Mouse (Mus musculus) heart, postnatal 0 days (tissue): ENCODE measurements around the gene Hmces. TPM values are rescaled to one million over a fixed set of nuclear protein-coding genes. Genes with fewer than 3 reads are reported as not detected.

ENCODE experiments used
- ATAC-seq: fragments of 200-750 bp; cut with Nextera tagmentation; 2 replicates; pipeline ENCODE4 v1.8.0; 2017; ENCODE audit warnings: low read depth, moderate number of reproducible peaks, moderate library complexity; ENCODE audit not compliant: insufficient read depth
- DNase-seq: peaks from one replicate; pipeline ENCODE4 v3.0.0-alpha.2; 2016; ENCODE audit warnings: low spot score
- H3K27ac ChIP-seq: fragments of 300-500 bp; sonication (generic); 2 replicates; pipeline ENCODE4 v1.5.1; 2014; ENCODE audit warnings: low read depth, mild to moderate bottlenecking
- H3K27me3 ChIP-seq: fragments of 300-500 bp; sonication (generic); 2 replicates; pipeline ENCODE4 v1.6.1; 2014; ENCODE audit warnings: low read length, mixed read lengths; ENCODE audit not compliant: control insufficient read depth, insufficient read depth
- H3K36me3 ChIP-seq: fragments of 300-500 bp; sonication (generic); replicated peaks from 2 replicates; pipeline ENCODE4 v1.6.1; 2014; ENCODE audit warnings: low read length, mixed read lengths; ENCODE audit not compliant: control insufficient read depth, insufficient read depth
- H3K4me1 ChIP-seq: fragments of 300-500 bp; sonication (generic); 2 replicates; pipeline ENCODE4 v1.6.1; 2014; ENCODE audit warnings: antibody characterized with exemption; ENCODE audit not compliant: control insufficient read depth, insufficient read depth
- H3K4me2 ChIP-seq: fragments of 300-500 bp; sonication (generic); 2 replicates; pipeline ENCODE4 v1.6.1; 2014; ENCODE audit warnings: low read depth, mild to moderate bottlenecking, low read length, moderate library complexity
- H3K4me3 ChIP-seq: fragments of 300-500 bp; sonication (generic); 2 replicates; pipeline ENCODE4 v1.5.1; 2014; ENCODE audit warnings: low read depth, low read length
- H3K9ac ChIP-seq: fragments of 300-500 bp; sonication (generic); replicated peaks from 2 replicates; pipeline ENCODE4 v1.6.1; 2014; ENCODE audit warnings: low read depth, low read length, mixed read lengths
- H3K9me3 ChIP-seq: fragments of 300-500 bp; sonication (generic); replicated peaks from 2 replicates; pipeline ENCODE4 v1.6.1; 2016; ENCODE audit warnings: low read length; ENCODE audit not compliant: control insufficient read depth
- CTCF ChIP-seq: IDR thresholded peaks from 2 replicates; pipeline ENCODE4 v1.5.1; 2016; ENCODE audit warnings: antibody characterized with exemption, control low read depth, low read depth
- EP300 ChIP-seq: IDR thresholded peaks from 2 replicates; pipeline ENCODE4 v1.6.1; 2016; ENCODE audit warnings: antibody characterized with exemption, low read depth
- WGBS: fragments of 180-500 bp; shearing (Covaris S2); extraction: QIAGEN DNeasy Blood & Tissue Kit; methylation state at CpG from one replicate; pipeline ENCODE4 v1.1.7; 2014; 5-methylcytosine and 5-hydroxymethylcytosine counted together
- polyA plus RNA-seq: library from polyadenylated mRNA; unstranded; fragments of >200 nt; fragmentation: Nextera tagmentation; extraction: Ambion mirVana; gene quantifications from 2 replicates; pipeline ENCODE4 v1.2.1, GENCODE M21; 2015
- total RNA-seq: library from RNA; depleted of rRNA; stranded (reverse); fragments of >200 nt; gene quantifications from 2 replicates; pipeline ENCODE4 v1.2.3, GENCODE M21; 2014; ENCODE audit warnings: low replicate concordance

The Hmces gene
- total and polyA plus RNA-seq, 2 experiments from 2014 or later: 16.2 to 40.9 TPM

DNA sequence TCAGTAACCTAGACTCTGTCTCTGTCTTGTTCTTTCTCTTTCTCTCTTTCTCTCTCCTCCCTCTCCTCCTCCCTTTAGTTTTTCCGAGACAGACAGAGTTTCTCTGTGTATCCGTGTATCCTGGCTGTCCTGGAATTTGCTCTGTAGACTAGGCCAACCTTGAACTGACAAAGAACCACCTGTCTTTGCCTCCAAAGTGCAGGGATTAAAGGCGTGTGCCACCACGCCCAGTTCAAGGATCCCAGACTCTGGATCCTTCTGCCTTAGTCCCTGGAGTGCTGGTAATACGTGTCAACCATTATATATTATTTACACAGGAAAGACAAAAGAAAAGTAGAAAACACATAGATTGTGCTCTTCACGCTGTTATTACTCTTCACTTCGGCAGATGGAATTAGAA lies 42.5 kb upstream of the Hmces start:
- WGBS: 83% methylated on average over 7 of the region's 7 CpGs
- Histone ChIP-seq H3K4me3 (no peak overlapping the region), H3K4me1 (no peaks in the 10 kb centered on the region; the same call in 1 of the 2 replicates), H3K9ac (no peak overlapping the region), H3K27me3 (no peaks in the 10 kb centered on the region), H3K9me3 (no peaks in the 10 kb centered on the region), H3K27ac (no peak overlapping the region), H3K4me2 (no peak overlapping the region), H3K36me3 (no peaks in the 10 kb centered on the region)
- TF ChIP-seq EP300 (no peak), CTCF (no peak)
- no peak for ATAC-seq
- no peak for DNase-seq

DNA sequence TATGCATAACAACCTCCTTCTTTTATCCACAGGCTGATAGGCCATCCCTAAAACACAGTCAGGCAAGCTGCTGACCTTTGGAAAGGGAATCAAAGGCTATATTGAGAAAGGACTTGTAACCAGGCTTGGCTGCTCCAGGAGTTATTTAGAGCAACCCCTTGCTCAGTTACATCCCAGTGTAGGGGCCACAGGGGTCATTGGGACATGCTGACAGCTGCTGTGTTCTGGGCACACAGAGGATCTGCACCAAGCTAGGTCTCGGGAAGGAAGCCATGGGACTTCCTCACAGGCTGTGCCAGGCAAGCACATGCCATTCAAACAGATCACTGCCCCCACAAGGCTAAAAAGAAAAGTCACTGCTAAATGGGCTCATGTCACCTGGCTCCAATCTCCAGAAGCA lies 40.6 kb upstream of the Hmces start:
- Histone ChIP-seq H3K9me3 (no peaks in the 10 kb centered on the region), H3K4me2 (no peak overlapping the region), H3K36me3 (no peaks in the 10 kb centered on the region), H3K27me3 (no peaks in the 10 kb centered on the region), H3K4me3 (no peak overlapping the region), H3K27ac (peak overlapping the region; percentile 26; the same call in 1 of the 2 replicates), H3K4me1 (no peaks in the 10 kb centered on the region; the same call in 1 of the 2 replicates), H3K9ac (0 out of 2 replicates have a peak overlapping the region, but pooled peaks have one; percentile 17)
- DNase-seq: no peak
- 9% methylated on average over 1 of the region's 1 CpGs for WGBS
- peak; percentile 31; the same call in 1 of the 2 replicates for ATAC-seq
- TF ChIP-seq EP300: no peak
- no peak for TF ChIP-seq CTCF

DNA sequence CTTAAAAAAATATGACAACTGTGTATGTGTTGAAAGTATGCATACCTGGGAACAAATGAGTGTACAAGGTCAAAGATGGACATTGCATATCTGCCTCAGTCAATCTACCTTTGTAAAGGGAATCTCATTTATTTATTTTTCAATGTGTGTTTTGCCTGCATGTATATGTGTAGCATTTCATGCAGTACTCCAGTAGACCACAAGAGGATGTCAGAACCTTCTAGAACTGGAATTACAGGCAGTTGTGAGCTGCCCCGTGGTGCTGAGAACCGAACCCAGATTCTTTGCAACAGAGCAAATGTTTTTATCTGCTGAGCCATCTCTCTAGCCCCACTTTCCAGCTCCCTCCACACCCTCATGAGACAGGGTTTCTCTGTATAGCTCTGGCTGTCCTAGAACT lies 39.8 kb upstream of the Hmces start:
- TF ChIP-seq CTCF (no peak), EP300 (no peak)
- no peak for ATAC-seq
- DNase-seq: no peak
- Histone ChIP-seq H3K4me3 (no peak overlapping the region), H3K9me3 (no peaks in the 10 kb centered on the region), H3K27ac (no peak overlapping the region), H3K36me3 (no peaks in the 10 kb centered on the region), H3K4me2 (no peak overlapping the region), H3K27me3 (no peaks in the 10 kb centered on the region), H3K4me1 (no peaks in the 10 kb centered on the region; the same call in 1 of the 2 replicates), H3K9ac (no peak overlapping the region)
- 87% methylated on average over 2 of the region's 2 CpGs for WGBS

DNA sequence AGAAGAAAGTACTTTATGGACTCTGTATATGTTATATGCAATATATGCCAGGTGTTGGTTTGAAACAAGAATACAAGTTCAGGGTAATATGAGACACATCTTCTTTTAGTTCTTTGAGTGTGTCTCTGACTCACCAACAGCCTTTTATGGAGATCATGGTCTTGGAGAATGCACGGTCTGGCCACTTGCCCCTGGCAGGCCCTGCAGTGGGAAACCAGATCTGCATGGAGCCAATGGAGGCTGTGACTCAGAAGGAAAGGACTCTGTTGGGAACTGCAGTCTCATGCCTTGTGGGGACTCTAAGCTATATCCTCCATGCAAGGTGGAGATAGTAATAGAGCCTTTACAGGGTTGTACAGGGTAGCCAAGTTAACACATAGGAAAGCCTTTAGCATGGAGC lies 38.7 kb upstream of the Hmces start:
- H3K36me3 ChIP-seq: no peaks in the 10 kb centered on the region
- 44% methylated on average over 1 of the region's 1 CpGs for WGBS
- H3K9me3 ChIP-seq: no peaks in the 10 kb centered on the region
- H3K4me1 ChIP-seq: no peaks in the 10 kb centered on the region; the same call in 1 of the 2 replicates
- no peak overlapping the region for H3K4me3 ChIP-seq
- DNase-seq (no peak), ATAC-seq (no peak; the same call in 1 of the 2 replicates)
- no peak overlapping the region for H3K27ac ChIP-seq
- H3K4me2 ChIP-seq: no peak overlapping the region
- TF ChIP-seq CTCF: no peak
- TF ChIP-seq EP300: no peak
- H3K9ac ChIP-seq: no peak overlapping the region
- no peaks in the 10 kb centered on the region for H3K27me3 ChIP-seq

DNA sequence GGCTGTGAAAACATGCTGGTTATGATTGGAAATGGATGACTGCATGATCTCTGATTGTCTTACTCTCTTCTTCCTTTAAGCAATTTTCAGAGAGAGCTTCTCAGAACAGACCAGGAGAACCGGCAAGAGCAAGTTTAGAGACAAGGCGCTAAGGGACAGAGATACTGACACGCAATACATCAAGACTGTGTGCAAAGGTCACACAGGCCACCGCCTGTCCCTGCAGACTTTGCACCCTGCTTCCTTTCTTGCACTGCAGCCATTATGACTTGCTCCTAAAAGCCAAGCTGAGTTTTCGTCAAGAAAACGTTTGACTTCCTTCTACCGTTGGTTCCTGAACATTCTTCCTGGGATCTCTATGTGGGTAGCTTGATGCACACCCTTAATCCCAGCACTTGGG lies 38.2 kb upstream of the Hmces start:
- 73% methylated on average over 7 of the region's 7 CpGs for WGBS
- no peak overlapping the region for H3K27ac ChIP-seq

DNA sequence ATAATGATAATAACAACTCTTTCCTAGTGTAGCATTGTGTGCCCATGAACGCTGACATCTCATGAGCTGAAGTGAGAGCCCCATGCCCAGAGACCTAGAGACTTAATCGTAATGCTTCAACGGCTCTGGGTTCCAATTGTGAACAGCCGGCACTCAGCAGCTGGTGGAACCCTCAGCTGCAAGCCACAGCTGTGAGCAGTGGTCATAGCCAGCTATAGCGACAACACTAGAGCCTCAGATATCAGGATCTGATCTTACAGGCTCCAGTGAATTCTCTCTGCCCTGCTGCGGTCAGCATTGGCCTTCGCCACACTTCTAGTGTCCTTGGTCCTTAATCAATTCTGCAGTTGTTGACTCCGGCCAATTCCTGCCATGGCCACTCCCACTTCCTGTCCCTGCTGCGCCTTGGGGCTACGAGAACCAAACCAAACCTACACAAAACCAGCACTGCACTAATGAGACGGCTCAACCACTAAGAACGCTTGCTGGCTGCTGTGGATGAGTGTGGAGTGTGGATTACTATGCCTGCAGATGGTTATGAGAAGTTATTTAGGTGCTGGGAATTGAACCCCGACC lies 37.6 kb upstream of the Hmces start:
- ATAC-seq (peak; percentile 53; the same call in 1 of the 2 replicates), DNase-seq (no peak)
- Histone ChIP-seq H3K4me2 (no peak overlapping the region), H3K9ac (no peak overlapping the region), H3K4me1 (no peaks in the 10 kb centered on the region; the same call in 1 of the 2 replicates), H3K4me3 (no peak overlapping the region), H3K27me3 (no peaks in the 10 kb centered on the region), H3K9me3 (no peaks in the 10 kb centered on the region), H3K36me3 (no peaks in the 10 kb centered on the region), H3K27ac (0 out of 2 replicates have a peak overlapping the region, but pooled peaks have one; percentile 23)
- WGBS: 64% methylated on average over 13 of the region's 13 CpGs
- TF ChIP-seq EP300 (no peak), CTCF (no peak)

More for the DNA sequence above, 38.2 kb upstream of the Hmces start:
- no peaks in the 10 kb centered on the region; the same call in 1 of the 2 replicates for H3K4me1 ChIP-seq
- no peak for ATAC-seq
- H3K4me3 ChIP-seq: no peak overlapping the region
- no peaks in the 10 kb centered on the region for H3K27me3 ChIP-seq
- no peaks in the 10 kb centered on the region for H3K9me3 ChIP-seq
- no peak overlapping the region for H3K9ac ChIP-seq
- DNase-seq: no peak
- no peaks in the 10 kb centered on the region for H3K36me3 ChIP-seq
- H3K4me2 ChIP-seq: no peak overlapping the region
- no peak for TF ChIP-seq CTCF
- TF ChIP-seq EP300: no peak
